Mouse (Mus musculus) spleen, adult 10 weeks (tissue): ENCODE measurements around the gene Smlr1. TPM values are rescaled to one million over a fixed set of nuclear protein-coding genes. Genes with fewer than 3 reads are reported as not detected.

Source experiments
- polyA plus RNA-seq: library from polyadenylated mRNA; stranded (reverse); fragments of 350-450 nt; fragmentation: Illumina TruSeq; extraction: RNeasy Lipid Tissue Mini Kit (QIAGEN cat#74804); gene quantifications from one replicate; pipeline ENCODE4 v1.2.3, GENCODE M21; 2015; ENCODE audit warnings: low replicate concordance; ENCODE audit not compliant: insufficient read depth

Smlr1 gene
- polyA plus RNA-seq = not detected

DNA sequence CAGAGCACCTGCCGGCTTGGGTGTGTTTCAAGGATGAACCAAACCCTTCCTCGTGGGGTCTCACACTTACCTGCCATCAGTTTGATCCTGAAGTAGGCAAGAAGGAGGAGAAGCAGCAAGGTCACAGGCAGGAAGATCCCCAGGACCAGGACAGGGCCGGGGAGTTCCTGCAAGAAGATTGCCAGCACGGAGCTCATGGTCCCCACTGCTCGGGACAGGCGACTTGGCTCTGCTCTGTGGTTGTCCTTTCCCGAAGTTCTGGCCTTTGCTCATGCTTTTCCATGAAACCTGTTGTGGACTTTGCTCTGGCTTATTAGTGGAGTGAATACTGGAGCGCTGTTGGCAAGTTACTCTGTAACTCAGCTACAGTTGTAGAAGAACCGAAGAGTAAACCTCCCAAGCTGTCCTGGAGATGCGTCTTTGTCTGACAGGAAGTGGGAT is at the start of gene Smlr1:
TSS of gene Smlr1 (minus strand) at position 377 of the 441 bp plus-strand sequence.

Other genes with a start within 250 kb of the Smlr1 start
- 45.6 TPM for gene Akap7, start 228.4 kb downstream of the Smlr1 start, polyA plus RNA-seq
- gene Epb41l2, start 176.5 kb downstream of the Smlr1 start, polyA plus RNA-seq = 143 TPM